Mouse (Mus musculus): Measurements from ENCODE around the gene Kif22.

Kif22 gene

DNA sequence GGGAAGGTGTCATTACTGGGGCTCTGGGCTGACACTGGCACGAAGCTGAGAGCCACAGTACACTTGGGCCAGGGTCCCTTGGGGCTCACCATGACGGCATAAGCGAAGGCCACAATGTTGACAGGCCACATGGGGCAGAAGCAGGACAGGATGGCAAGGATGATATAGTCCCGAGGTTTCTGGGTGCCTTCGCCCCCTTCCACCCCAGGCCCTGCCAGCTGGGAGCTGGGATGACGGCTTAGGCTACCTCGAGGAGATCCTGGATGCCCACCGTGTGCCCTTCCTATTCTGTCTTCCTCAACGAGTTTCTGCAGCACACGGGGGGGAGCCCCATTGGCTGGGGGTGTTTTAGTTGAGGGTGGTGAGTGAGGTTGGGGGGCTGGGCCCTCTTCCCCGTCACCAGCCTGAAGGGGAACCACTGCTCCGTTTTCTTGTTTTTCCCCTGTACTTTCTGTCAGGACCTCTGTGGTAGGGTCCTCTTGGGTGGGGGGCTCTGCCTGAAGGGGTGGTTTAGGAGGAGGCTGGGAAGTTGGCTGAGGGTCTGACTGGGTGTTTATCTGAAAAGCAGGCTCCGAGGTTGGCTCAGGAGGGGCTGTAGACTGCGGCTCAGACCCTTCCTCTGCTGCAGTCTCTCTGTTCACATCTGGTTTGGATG, 22.8 kb downstream of the Kif22 start:
- in situ Hi-C loops (cut with MboI; ENCODE audit: unreplicated experiment in 2 of 2) = loop anchor here (5.0 kb wide), 2 partner anchors 83 to 187 kb away; partner anchors contain the start of gene 4930451I11Rik (in 1 of the 2)

- in situ Hi-C loops (cut with MboI; ENCODE audit: unreplicated experiment in 2 of 2) = loop anchor here (5.0 kb wide), 2 partner anchors 84 to 186 kb away; partner anchors contain the start of gene 4930451I11Rik (in 1 of the 2)
Measured at GRCm38 (mm10) chr7:127018416-127019305, 23.6 kb downstream of the Kif22 start.

DNA sequence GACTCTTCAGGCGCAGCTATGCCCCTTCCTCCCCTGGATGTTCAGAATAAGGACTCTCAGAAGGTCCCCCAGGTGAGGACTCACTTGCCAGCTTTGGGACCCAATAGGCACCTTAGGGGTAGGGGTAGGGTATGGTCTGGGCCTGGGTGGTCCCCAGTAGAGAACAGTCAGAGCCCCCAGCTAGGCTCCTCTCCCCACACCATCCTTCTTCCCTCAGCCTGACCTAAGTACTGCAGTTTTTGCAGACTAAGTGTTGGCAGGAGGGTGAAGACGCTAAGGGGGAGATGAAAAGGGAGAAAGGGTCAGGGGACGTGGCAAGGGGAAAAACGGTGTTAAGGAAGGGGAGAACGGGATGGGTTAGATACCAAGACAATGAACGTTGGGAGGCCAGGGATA, 24.3 kb downstream of the Kif22 start:
- in situ Hi-C loops (cut with MboI; ENCODE audit: unreplicated experiment in 2 of 2) = loop anchor here (5.0 kb wide), 2 partner anchors 84 to 186 kb away; partner anchors contain the start of gene 4930451I11Rik (in 1 of the 2)

DNA sequence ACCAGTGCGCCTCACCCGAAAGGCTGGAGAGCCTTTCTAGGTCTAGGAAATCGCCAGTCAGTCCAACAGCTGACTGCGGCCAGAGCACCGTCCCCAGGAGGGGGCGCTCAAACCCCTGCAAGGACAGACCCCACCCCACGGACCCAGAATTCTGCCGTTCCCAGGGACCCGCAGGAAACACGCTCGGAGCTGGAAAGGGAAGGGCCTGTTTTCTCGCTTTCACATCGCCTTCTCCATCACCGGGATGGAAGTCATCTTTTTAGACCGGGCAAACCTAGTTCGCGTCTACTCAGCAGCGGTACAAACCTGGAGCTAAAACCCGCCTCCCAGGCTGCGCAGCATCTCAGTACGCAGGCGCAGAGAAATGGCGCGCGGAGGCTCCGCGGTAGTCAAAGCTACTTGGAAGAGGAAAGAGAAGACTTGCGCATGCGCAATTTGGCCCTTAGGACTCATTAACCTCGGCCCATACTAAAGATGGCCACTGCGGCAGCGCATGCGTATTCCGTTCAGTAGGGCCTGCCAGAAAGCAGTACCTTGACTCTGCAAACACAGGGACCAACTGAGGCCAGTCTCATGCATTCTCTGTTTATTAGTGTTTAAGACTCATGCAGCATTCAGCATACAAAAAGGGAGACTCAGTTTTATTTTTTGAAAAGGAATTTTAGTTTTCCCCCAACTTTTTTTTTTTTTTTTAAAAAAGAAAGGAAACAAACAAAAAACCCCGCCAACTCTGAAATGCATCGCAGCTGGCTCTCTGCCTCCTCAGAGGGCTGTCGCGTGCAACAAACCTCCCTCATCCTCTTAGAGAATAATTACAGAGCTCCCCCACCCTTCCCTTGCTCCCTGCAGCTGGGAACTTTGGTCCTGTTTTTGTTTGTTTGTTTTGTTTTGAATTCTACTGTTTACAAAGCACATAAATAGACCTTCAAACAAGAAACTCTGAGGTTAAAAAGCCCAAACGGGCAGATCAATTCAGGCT, 25.0 kb downstream of the Kif22 start, which contains the start of gene Pagr1a:
Pagr1a (minus strand) TSS at position 382 of the 979 bp plus-strand sequence.
- in situ Hi-C loops (cut with MboI; ENCODE audit: unreplicated experiment in 2 of 2) = loop anchor here (5.0 kb wide), 2 partner anchors 85 to 185 kb away; partner anchors contain the start of gene 4930451I11Rik (in 1 of the 2)

DNA sequence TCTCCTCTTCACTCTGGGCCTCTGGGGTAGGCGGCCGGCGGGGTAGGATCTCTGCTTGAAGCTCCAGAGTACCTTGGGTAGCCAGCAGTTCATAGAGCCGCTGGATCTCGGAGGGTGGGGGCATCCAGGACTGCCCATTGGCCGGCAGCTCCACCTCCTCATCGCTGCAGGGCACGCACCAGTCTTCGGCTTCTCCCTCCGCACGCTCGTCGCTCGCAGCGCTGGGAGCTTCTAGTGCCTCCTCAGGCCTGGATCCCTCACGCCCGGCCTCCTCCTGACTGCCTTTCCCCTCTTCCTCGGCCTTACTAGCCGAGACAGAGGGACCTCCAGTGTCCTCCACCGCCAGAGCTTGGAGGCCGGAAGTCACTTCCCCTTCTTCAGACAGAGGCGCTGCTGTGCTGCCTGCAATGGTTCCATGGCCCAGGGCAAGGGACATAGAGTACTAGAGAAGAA, 25.8 kb downstream of the Kif22 start:
- in situ Hi-C loops (cut with MboI; ENCODE audit: unreplicated experiment in 2 of 2) = loop anchor here (5.0 kb wide), 2 partner anchors 86 to 184 kb away; partner anchors contain the start of gene 4930451I11Rik (in 1 of the 2)

- in situ Hi-C loops (cut with MboI; ENCODE audit: unreplicated experiment in 2 of 2) = loop anchor here (5.0 kb wide), 2 partner anchors 86 to 184 kb away; partner anchors contain the start of gene 4930451I11Rik (in 1 of the 2)
Measured at GRCm38 (mm10) chr7:127016481-127016485, 26.0 kb downstream of the Kif22 start, which contains the start of gene Pagr1b. Pagr1b (minus strand) TSS chr7:127016484.

DNA sequence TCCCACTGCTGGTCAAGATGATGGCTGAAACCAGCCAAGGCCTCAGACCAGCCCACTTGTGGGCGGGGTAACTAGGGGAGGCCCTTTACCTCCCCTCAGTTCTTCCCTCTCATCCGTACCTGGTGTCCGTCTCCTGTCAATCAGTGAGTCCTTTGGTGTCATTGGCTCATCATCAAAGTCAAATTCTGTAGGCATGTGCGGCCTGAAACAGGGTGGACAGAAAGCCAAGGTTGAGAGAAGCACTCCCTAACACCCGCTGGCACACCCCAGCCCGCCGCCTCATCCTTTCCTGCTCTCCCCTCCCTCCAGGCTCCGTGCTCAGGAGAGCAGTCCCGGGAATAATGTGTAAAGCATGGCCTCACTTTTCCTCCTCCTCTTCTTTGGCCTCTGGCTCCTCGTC, 26.2 kb downstream of the Kif22 start:
- in situ Hi-C loops (cut with MboI; ENCODE audit: unreplicated experiment in 2 of 2) = loop anchor here (5.0 kb wide), 2 partner anchors 86 to 184 kb away; partner anchors contain the start of gene 4930451I11Rik (in 1 of the 2)

DNA sequence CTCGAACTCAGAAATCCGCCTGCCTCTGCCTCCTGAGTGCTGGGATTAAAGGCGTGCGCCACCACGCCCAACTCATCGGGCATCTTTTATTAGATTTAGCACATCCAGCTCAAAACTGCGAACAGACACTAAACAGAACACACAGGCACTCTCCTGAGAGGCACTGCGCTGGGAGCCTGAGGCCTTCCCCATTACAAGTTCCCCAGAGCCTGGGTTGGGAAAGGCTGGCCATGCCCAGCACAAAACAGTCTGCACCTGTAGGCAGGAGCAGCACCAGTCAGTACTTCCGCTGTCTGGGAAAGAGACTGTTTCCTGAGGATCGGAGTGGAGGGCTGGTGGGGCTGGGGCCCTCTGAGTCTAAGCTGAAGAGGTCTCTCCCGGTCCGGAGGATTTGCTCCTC, 27.3 kb downstream of the Kif22 start:
- in situ Hi-C loops (cut with MboI; ENCODE audit: unreplicated experiment in 2 of 2) = loop anchor here (5.0 kb wide), 3 partner anchors 38 to 183 kb away; partner anchors contain the start of genes 4930451I11Rik (in 1 of the 2), Cdipt (in 1 of the 2) and Cdiptos (in 1 of the 2)

GRCm38 (mm10) chr7:127014320-127014719, 28.0 kb downstream of the Kif22 start, which contains the start of gene Mvp:
Mvp (minus strand) TSS chr7:127014621.
- in situ Hi-C loops (cut with MboI; ENCODE audit: unreplicated experiment in 2 of 2) = loop anchor here in 1 of 2 experiments (5.0 kb wide), 1 partner anchor 37 kb away; the partner anchor contains the start of genes Cdipt and Cdiptos

GRCm38 (mm10) chr7:127013385-127013784, 28.9 kb downstream of the Kif22 start:
- in situ Hi-C loops (cut with MboI; ENCODE audit: unreplicated experiment in 2 of 2) = loop anchor here in 1 of 2 experiments (5.0 kb wide), 1 partner anchor 36 kb away; the partner anchor contains the start of genes Cdipt and Cdiptos

DNA sequence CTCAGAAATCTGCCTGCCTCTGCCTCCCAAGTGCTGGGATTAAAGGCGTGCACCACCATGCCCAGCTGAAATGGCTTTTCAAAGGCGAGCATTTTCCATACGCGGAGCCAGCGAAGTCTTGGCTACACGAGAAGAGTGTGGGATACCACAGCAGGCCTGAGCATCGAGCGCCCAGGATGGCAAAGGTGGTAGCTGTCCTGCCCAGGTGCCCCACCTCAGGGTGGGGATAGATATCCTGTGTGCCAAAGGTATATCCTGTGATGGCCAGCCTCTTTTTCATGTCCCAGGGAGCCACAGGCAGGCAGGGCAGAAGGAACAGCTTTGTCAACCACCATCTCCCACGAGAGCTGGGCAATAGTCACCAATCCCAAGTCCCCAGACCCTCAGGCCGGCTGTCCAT, 29.4 kb downstream of the Kif22 start:
- in situ Hi-C loops (cut with MboI; ENCODE audit: unreplicated experiment in 2 of 2) = loop anchor here in 1 of 2 experiments (5.0 kb wide), 1 partner anchor 36 kb away; the partner anchor contains the start of genes Cdipt and Cdiptos

DNA sequence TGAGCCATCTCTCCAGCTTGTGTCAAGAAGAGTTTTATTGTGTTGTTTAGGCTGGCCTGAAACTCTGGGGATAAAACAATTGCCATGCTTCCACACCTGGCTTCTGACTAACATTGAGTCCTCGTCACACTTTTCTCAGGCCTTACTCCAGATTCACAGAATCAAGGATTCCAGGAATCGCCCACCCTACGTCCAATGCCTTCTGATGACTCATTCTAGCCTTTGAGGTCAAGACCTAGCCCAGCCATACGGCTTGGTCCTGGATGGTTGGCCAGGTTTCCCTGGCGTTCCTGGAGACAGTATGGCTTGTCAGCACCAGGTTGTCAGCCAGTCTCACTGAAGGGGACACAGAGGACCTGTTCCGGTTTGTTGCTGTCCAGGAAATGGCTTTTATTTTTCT, 29.9 kb downstream of the Kif22 start:
- in situ Hi-C loops (cut with MboI; ENCODE audit: unreplicated experiment in 2 of 2) = loop anchor here in 1 of 2 experiments (5.0 kb wide), 1 partner anchor 35 kb away; the partner anchor contains the start of genes Cdipt and Cdiptos

- in situ Hi-C loops (cut with MboI; ENCODE audit: unreplicated experiment in 2 of 2) = loop anchor here in 1 of 2 experiments (5.0 kb wide), 1 partner anchor 34 kb away; the partner anchor contains the start of genes Cdipt and Cdiptos
Measured at GRCm38 (mm10) chr7:127011717-127012116, 30.6 kb downstream of the Kif22 start.

DNA sequence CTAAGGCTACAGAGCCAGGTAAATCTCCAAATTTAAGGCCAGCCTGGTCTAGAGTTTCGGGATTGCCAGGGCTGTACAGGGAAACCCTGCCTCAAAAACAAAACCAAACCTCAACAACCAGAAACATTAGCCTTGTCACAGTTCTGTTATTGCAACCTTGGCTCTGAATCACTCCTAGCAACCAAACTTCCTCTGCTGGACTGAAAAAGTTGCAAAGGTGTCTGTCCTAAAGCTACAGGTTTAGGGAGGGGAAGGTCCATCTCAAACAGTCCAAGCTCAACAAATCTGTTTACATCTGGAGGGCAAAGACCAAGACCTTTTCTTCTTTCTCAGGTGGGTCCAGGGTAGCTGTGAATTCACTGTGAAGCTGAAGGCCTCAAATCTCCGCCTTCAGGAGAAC, 31.2 kb downstream of the Kif22 start:
- in situ Hi-C loops (cut with MboI; ENCODE audit: unreplicated experiment in 2 of 2) = loop anchor here in 1 of 2 experiments (5.0 kb wide), 1 partner anchor 34 kb away; the partner anchor contains the start of genes Cdipt and Cdiptos

GRCm38 (mm10) chr7:127009307-127010085, 32.8 kb downstream of the Kif22 start:
- in situ Hi-C loops (cut with MboI; ENCODE audit: unreplicated experiment in 2 of 2) = loop anchor here (5.0 to 10.0 kb wide), 2 partner anchors 32 to 55 kb away; partner anchors contain the start of genes Cdipt (in 1 of the 2), Cdiptos (in 1 of the 2) and Sez6l2 (in 1 of the 2)

DNA sequence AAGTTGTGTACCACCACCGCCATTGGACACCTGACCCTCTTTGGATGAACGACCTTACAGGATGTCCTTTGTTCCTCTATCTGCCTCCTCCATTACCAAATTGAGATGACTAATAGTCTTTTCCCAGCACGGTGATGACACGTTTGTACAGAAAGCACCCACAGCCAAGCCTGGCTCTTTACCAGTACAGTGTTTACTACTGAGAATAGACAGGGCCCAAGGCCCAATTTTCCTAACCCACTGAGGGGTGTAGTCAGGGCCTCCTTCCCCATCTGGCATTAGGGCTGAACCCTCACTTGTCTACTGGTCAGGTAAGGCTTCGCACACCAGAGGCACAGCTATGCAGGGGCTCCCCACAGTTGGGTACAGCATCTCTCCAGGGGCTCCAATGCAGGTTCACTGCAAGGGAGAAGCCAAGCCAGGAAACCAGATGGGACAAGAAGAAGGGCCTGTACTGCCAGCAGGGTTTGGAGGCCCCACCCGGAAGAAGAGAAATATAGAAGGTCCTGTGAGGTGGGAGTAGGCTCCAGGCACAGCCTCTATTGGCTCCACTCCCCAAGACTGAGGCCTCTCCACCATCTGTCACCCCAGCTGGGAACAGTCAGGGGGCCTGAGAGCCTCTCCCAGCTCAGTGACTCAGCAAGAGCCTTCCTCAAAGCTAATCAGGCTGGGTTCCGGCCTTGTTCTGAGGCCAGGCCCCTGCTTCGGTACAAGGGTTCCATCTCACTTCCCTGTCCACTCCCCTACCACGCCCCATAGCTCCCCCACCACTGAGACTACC, 33.8 kb downstream of the Kif22 start:
- in situ Hi-C loops (cut with MboI; ENCODE audit: unreplicated experiment in 2 of 2) = loop anchor here in 1 of 2 experiments (10.0 kb wide), 1 partner anchor 54 kb away; the partner anchor contains the start of gene Sez6l2

DNA sequence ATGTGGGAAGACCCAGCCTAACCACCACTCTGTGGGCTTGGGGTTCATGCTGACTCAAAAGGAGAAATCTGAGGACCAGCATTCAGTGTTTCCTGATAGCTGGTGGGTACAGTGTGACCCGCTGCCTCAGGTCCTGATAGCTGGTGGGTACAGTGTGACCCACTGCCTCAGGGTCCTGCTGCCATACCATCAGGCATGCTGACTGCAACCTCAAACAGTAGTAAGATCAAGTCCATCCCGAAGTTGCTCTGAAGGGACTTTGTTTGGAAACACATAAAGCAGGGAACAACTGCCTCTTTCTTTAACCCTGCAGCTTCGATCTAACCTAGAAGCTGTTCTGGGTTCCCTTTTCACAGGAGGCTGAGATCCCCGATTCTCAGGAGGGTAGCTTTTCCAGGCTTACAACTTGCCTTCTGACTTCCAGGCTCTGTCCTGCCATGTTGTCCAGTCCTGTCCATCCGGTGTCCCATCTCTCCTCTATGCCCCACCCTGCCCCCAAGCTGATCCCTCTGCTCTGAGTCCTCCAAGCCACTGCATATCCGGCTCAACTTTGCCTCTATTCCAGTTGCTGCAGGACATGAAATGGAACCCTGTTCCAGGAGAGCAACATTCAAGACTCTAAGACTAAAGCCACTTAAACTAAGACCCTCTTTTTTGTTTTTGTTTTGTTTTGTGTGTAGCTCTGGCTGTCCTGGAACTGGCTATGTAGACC, 34.8 kb downstream of the Kif22 start:
- in situ Hi-C loops (cut with MboI; ENCODE audit: unreplicated experiment in 2 of 2) = loop anchor here in 1 of 2 experiments (10.0 kb wide), 1 partner anchor 53 kb away; the partner anchor contains the start of gene Sez6l2

Measured in v-Abl transformed pro-B cells (cell line).